Mouse (Mus musculus) heart, postnatal 0 days (tissue): Measurements from ENCODE around the gene Coq8b. TPM values are rescaled to one million over a fixed set of nuclear protein-coding genes. Genes with fewer than 3 reads are reported as not detected.
"Not testable (repeated sequence)": the region's sequence is repeated elsewhere in the genome, so short reads cannot be mapped to it uniquely, and the experiment has no call there.

Experiments
- ATAC-seq: fragments of 200-750 bp; cut with Nextera tagmentation; 2 replicates; pipeline ENCODE4 v1.8.0; 2017; ENCODE audit warnings: low read depth, moderate number of reproducible peaks, moderate library complexity; ENCODE audit not compliant: insufficient read depth
- DNase-seq: peaks from one replicate; pipeline ENCODE4 v3.0.0-alpha.2; 2016; ENCODE audit warnings: low spot score
- H3K27ac ChIP-seq: fragments of 300-500 bp; sonication (generic); 2 replicates; pipeline ENCODE4 v1.5.1; 2014; ENCODE audit warnings: low read depth, mild to moderate bottlenecking
- H3K27me3 ChIP-seq: fragments of 300-500 bp; sonication (generic); 2 replicates; pipeline ENCODE4 v1.6.1; 2014; ENCODE audit warnings: low read length, mixed read lengths; ENCODE audit not compliant: control insufficient read depth, insufficient read depth
- H3K36me3 ChIP-seq: fragments of 300-500 bp; sonication (generic); replicated peaks from 2 replicates; pipeline ENCODE4 v1.6.1; 2014; ENCODE audit warnings: low read length, mixed read lengths; ENCODE audit not compliant: control insufficient read depth, insufficient read depth
- H3K4me1 ChIP-seq: fragments of 300-500 bp; sonication (generic); 2 replicates; pipeline ENCODE4 v1.6.1; 2014; ENCODE audit warnings: antibody characterized with exemption; ENCODE audit not compliant: control insufficient read depth, insufficient read depth
- H3K4me2 ChIP-seq: fragments of 300-500 bp; sonication (generic); 2 replicates; pipeline ENCODE4 v1.6.1; 2014; ENCODE audit warnings: low read depth, mild to moderate bottlenecking, low read length, moderate library complexity
- H3K4me3 ChIP-seq: fragments of 300-500 bp; sonication (generic); 2 replicates; pipeline ENCODE4 v1.5.1; 2014; ENCODE audit warnings: low read depth, low read length
- H3K9ac ChIP-seq: fragments of 300-500 bp; sonication (generic); replicated peaks from 2 replicates; pipeline ENCODE4 v1.6.1; 2014; ENCODE audit warnings: low read depth, low read length, mixed read lengths
- H3K9me3 ChIP-seq: fragments of 300-500 bp; sonication (generic); replicated peaks from 2 replicates; pipeline ENCODE4 v1.6.1; 2016; ENCODE audit warnings: low read length; ENCODE audit not compliant: control insufficient read depth
- CTCF ChIP-seq: IDR thresholded peaks from 2 replicates; pipeline ENCODE4 v1.5.1; 2016; ENCODE audit warnings: antibody characterized with exemption, control low read depth, low read depth
- EP300 ChIP-seq: IDR thresholded peaks from 2 replicates; pipeline ENCODE4 v1.6.1; 2016; ENCODE audit warnings: antibody characterized with exemption, low read depth
- WGBS: fragments of 180-500 bp; shearing (Covaris S2); extraction: QIAGEN DNeasy Blood & Tissue Kit; methylation state at CpG from one replicate; pipeline ENCODE4 v1.1.7; 2014; 5-methylcytosine and 5-hydroxymethylcytosine counted together
- polyA plus RNA-seq: library from polyadenylated mRNA; unstranded; fragments of >200 nt; fragmentation: Nextera tagmentation; extraction: Ambion mirVana; gene quantifications from 2 replicates; pipeline ENCODE4 v1.2.1, GENCODE M21; 2015
- total RNA-seq: library from RNA; depleted of rRNA; stranded (reverse); fragments of >200 nt; gene quantifications from 2 replicates; pipeline ENCODE4 v1.2.3, GENCODE M21; 2014; ENCODE audit warnings: low replicate concordance

Coq8b gene
- total and polyA plus RNA-seq, 2 experiments from 2014 or later = 5.8 to 11.0 TPM

DNA sequence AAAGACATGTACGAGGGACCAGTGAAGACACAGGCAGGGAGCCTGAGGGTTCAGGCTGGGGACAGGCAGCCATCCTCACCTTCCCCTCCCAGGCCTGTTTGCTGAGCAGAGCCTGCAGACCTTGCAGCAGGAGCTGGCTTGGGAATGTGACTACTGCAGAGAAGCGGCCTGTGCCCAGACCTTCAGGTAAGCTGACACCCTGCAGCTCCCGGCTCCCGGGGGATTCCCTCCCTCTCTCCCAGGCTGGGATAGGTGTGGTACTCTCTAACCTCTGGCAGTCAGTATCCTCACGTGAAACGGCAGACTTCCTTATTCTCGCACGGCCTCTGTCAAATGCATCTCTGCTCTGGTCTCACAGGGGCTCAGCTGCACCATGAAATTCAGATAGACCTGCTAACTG is 10.4 kb downstream of the Coq8b start:
- no peak for ATAC-seq
- H3K9me3 ChIP-seq = no peaks in the 10 kb centered on the region
- WGBS = 58% methylated on average over 8 of the region's 8 CpGs
- H3K4me2 ChIP-seq = no peak overlapping the region
- DNase-seq = no peak
- no peak overlapping the region for H3K9ac ChIP-seq
- peaks cover 22% of the 10 kb centered on the region for H3K36me3 ChIP-seq
- H3K4me1 ChIP-seq = no peaks in the 10 kb centered on the region
- H3K4me3 ChIP-seq = no peak overlapping the region
- no peak for TF ChIP-seq CTCF
- no peak for TF ChIP-seq EP300
- H3K27me3 ChIP-seq = no peaks in the 10 kb centered on the region
- no peak overlapping the region for H3K27ac ChIP-seq

DNA sequence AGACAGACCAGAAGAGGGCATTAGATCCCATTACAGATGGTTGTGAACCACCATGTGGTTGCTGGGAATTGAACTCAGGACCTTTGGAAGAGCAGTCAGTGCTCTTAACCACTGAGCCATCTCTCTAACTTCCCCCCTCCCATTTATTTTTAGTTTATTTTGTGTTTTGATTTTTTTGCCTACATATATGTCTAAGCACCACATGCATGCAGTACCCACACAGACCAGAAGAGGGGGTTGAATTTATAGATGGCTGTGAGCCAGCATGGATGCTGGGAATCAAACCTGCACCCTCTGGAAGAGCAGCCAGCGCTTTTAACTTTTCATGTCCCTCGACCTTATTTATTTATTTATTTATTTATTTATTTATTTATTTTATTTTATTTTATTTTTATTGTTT is 11.3 kb downstream of the Coq8b start:
- not testable (repeated sequence) for H3K27ac ChIP-seq, H3K4me3 ChIP-seq, H3K4me2 ChIP-seq, H3K27me3 ChIP-seq, ATAC-seq, H3K4me1 ChIP-seq, H3K9ac ChIP-seq, DNase-seq, H3K9me3 ChIP-seq
- peaks cover 22% of the 10 kb centered on the region for H3K36me3 ChIP-seq
- WGBS = 79% methylated on average over 2 of the region's 2 CpGs

DNA sequence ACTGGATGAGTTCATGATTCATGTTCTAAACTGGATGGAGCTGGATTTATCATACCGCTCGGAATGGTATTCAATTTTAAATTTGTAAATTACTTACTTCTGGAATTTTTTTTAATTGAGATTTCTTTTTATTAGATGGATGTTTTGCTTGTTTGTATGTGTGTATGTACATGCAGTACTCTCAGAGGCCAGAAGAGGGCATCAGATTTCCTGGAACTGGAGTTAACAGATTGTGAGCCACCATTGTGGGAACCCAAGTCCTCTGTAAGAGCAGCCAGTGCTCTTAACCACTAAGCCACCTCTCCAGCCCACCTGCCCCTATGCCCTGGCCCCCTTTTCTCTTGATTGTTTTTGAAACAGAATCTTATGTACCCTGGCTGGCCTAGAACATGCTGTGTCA is 16.3 kb downstream of the Coq8b start:
- Histone ChIP-seq H3K4me3 (no peak overlapping the region), H3K4me1 (no peaks in the 10 kb centered on the region), H3K9ac (no peak overlapping the region), H3K27ac (no peak overlapping the region), H3K36me3 (0 out of 2 replicates have a peak, but pooled peaks cover 4% of the 10 kb centered on the region), H3K27me3 (no peaks in the 10 kb centered on the region), H3K4me2 (no peak overlapping the region), H3K9me3 (no peaks in the 10 kb centered on the region)
- peak; percentile 37 for TF ChIP-seq CTCF
- no peak for TF ChIP-seq EP300
- DNase-seq = no peak
- 91% methylated on average over 2 of the region's 2 CpGs for WGBS
- ATAC-seq = no peak

DNA sequence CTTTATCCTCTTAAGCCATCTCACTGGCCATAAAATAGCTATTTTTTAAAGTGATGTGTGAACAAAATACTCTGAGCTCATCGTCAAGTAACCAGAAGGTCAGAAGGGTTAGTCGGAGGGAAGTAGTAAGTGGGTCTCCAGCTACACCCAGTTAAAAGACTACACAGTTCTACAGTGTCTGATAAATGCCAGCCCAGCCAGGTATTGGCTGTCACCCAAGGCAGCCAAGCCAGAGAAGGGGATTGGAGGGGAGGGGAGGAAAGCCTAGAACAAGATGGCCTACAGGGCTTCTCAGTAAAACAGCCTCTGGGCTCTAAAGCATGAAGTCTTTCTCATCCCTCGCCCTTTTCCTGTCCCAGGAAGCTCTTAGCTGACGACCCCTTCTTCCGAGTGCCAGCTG is 17.1 kb downstream of the Coq8b start:
- peak; percentile 62; the same call in 1 of the 2 replicates for ATAC-seq
- H3K4me1 ChIP-seq = no peaks in the 10 kb centered on the region
- 0 out of 2 replicates have a peak, but pooled peaks cover 4% of the 10 kb centered on the region for H3K36me3 ChIP-seq
- no peaks in the 10 kb centered on the region for H3K27me3 ChIP-seq
- no peak overlapping the region for H3K9ac ChIP-seq
- H3K4me3 ChIP-seq = no peak overlapping the region
- 48% methylated on average over 5 of the region's 5 CpGs for WGBS
- H3K9me3 ChIP-seq = no peaks in the 10 kb centered on the region
- H3K27ac ChIP-seq = peak overlapping the region; percentile 40; the same call in 1 of the 2 replicates
- DNase-seq = no peak
- TF ChIP-seq CTCF (no peak), EP300 (no peak)
- no peak overlapping the region for H3K4me2 ChIP-seq

DNA sequence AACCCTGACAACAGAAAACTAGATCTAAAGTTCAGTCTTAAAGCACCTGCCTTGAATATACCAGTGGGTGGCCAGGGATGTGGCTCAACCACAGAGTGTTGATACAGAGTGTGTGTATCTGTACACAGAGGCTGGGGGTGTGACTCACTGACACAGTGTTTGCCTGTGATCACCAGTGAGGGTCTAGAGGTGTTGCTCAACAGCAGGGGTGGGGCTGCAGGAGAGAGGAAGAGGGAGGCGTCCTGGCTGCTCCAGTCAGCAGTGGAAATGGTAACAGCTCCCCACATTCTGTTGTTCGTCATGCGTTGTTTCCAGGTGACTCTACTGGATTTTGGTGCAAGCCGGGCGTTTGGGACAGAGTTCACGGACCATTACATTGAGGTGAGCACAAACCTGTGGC is 19.1 kb downstream of the Coq8b start:
- Histone ChIP-seq H3K27me3 (no peaks in the 10 kb centered on the region), H3K4me3 (no peak overlapping the region), H3K36me3 (no peaks in the 10 kb centered on the region), H3K9me3 (no peaks in the 10 kb centered on the region), H3K9ac (no peak overlapping the region), H3K4me2 (no peak overlapping the region), H3K4me1 (no peaks in the 10 kb centered on the region), H3K27ac (no peak overlapping the region)
- ATAC-seq (no peak), DNase-seq (no peak)
- TF ChIP-seq CTCF = no peak
- no peak for TF ChIP-seq EP300
- WGBS = 88% methylated on average over 6 of the region's 6 CpGs

DNA sequence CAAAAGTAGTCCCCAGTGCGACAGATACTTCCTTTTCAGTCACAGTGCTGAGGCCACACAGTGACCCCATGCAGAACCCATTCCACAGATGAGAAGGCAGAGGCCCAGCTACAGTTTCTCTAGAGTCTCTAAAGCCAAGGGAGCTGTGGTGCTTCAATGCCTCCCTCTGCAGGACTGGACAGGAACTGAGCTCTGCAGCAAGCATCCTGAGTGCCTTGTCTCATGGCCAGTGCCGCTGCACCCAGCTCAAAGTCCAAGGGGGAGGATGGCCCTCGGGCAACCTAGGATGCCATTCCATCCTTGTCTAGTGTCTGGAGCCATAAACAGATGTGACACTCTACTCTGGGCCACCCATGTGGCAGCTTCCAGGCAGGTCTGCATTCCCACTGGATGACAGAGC is 22.9 kb downstream of the Coq8b start:
- Histone ChIP-seq H3K27me3 (no peaks in the 10 kb centered on the region), H3K27ac (no peak overlapping the region), H3K4me2 (no peak overlapping the region), H3K9ac (no peak overlapping the region), H3K36me3 (no peaks in the 10 kb centered on the region), H3K9me3 (no peaks in the 10 kb centered on the region), H3K4me1 (peaks cover 15% of the 10 kb centered on the region; the same call in 1 of the 2 replicates), H3K4me3 (no peak overlapping the region)
- DNase-seq = no peak
- TF ChIP-seq EP300 = no peak
- TF ChIP-seq CTCF = peak; percentile 52
- ATAC-seq = no peak
- WGBS = 60% methylated on average over 3 of the region's 3 CpGs
